Mouse (Mus musculus) forebrain, embryonic 11.5 days (tissue): ENCODE results near the gene Mc1r. TPM values are rescaled to one million over a fixed set of nuclear protein-coding genes. Genes with fewer than 3 reads are reported as not detected.
"Not testable (repeated sequence)": the region's sequence is repeated elsewhere in the genome, so short reads cannot be mapped to it uniquely, and the experiment has no call there.

Source experiments
- ATAC-seq: fragments of 200-750 bp; cut with Nextera tagmentation; replicated peaks from 2 replicates; pipeline ENCODE4 v1.8.0; 2017; ENCODE audit warnings: moderate TSS enrichment; ENCODE audit not compliant: low FRiP score
- DNase-seq: peaks from one replicate; pipeline ENCODE4 v3.0.0-alpha.2; 2017; ENCODE audit warnings: low spot score
- H3K27ac ChIP-seq: fragments of 300-500 bp; sonication (generic); 2 replicates; pipeline ENCODE4 v1.5.1; 2014; ENCODE audit warnings: low read depth, low read length
- H3K27me3 ChIP-seq: fragments of 300-500 bp; sonication (generic); 2 replicates; pipeline ENCODE4 v1.6.1; 2014; ENCODE audit warnings: mild to moderate bottlenecking, low read length, mixed read lengths; ENCODE audit not compliant: control insufficient read depth, insufficient read depth
- H3K36me3 ChIP-seq: fragments of 300-500 bp; sonication (generic); 2 replicates; pipeline ENCODE4 v1.6.1; 2014; ENCODE audit warnings: mild to moderate bottlenecking, low read length, moderate library complexity, mixed read lengths; ENCODE audit not compliant: control insufficient read depth, insufficient read depth
- H3K4me1 ChIP-seq: fragments of 300-500 bp; sonication (generic); replicated peaks from 2 replicates; pipeline ENCODE4 v1.6.1; 2014; ENCODE audit warnings: low read length, mixed read lengths; ENCODE audit not compliant: control insufficient read depth, insufficient read depth
- H3K4me2 ChIP-seq: fragments of 300-500 bp; sonication (generic); 2 replicates; pipeline ENCODE4 v1.6.1; 2014; ENCODE audit warnings: low read depth, mild to moderate bottlenecking, low read length, moderate library complexity, mixed read lengths; ENCODE audit not compliant: severe bottlenecking
- H3K4me3 ChIP-seq: fragments of 300-500 bp; sonication (generic); 2 replicates; pipeline ENCODE4 v1.5.1; 2014; ENCODE audit warnings: low read depth, low read length
- H3K9ac ChIP-seq: fragments of 300-500 bp; sonication (generic); 2 replicates; pipeline ENCODE4 v1.6.1; 2014; ENCODE audit warnings: low read length
- H3K9me3 ChIP-seq: fragments of 300-500 bp; sonication (generic); 2 replicates; pipeline ENCODE4 v1.6.1; 2016; ENCODE audit warnings: low read length, mixed read lengths; ENCODE audit not compliant: control insufficient read depth
- WGBS: fragments of 180-500 bp; shearing (Covaris S2); extraction: QIAGEN DNeasy Blood & Tissue Kit; methylation state at CpG from one replicate; pipeline ENCODE4 v1.1.7; 2014; 5-methylcytosine and 5-hydroxymethylcytosine counted together
- polyA plus RNA-seq: library from polyadenylated mRNA; unstranded; fragments of >200 nt; fragmentation: Nextera tagmentation; extraction: Ambion mirVana; gene quantifications from 2 replicates; pipeline ENCODE4 v1.2.1, GENCODE M21; 2014

Mc1r gene
- polyA plus RNA-seq, 1 experiment from 2014 or later = 0.16 TPM

DNA sequence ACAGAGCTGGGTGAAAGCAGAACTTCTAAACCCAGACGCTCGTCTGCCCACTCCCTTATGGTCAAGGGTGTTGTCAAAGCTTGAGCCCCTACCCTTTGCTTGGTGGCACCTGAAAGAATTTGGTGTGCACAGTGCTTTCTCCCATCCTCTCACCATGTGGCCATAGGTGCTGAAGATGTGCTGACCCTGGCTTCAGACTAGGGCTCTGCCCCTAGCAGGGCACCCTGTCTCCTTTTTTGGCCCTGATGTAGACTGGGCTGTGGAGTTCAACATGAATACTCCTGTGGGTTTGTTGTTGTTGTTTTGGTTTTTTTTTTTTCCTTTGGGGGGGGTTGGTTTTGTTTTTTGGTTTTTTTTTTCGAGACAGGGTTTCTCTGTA lies 15.9 kb downstream of the Mc1r start:
- no peak for DNase-seq
- Histone ChIP-seq H3K27me3 (no peaks in the 10 kb centered on the region), H3K9me3 (peaks cover 7% of the 10 kb centered on the region), H3K9ac (no peak overlapping the region), H3K4me3 (no peak overlapping the region), H3K36me3 (peaks cover 15% of the 10 kb centered on the region), H3K27ac (no peak overlapping the region), H3K4me1 (no peaks in the 10 kb centered on the region), H3K4me2 (no peak overlapping the region)
- WGBS = 24% methylated on average over 3 of the region's 3 CpGs
- ATAC-seq = no peak

GRCm38 (mm10) chr8:123423441-123423840 lies 16.5 kb downstream of the Mc1r start, which contains the start of gene Def8:
Gene Def8, plus strand, starts transcription at chr8:123423527.
- Histone ChIP-seq H3K4me1 (no peaks in the 10 kb centered on the region), H3K9me3 (peaks cover 14% of the 10 kb centered on the region), H3K27ac (no peak within 1 kb of the TSS), H3K27me3 (no peaks in the 10 kb centered on the region), H3K36me3 (peaks cover 15% of the 10 kb centered on the region), H3K4me3 (no peak within 1 kb of the TSS), H3K9ac (no peak within 1 kb of the TSS), H3K4me2 (no peak within 1 kb of the TSS)
- 75% methylated on average over 7 of the region's 7 CpGs for WGBS
- ATAC-seq (no peak), DNase-seq (no peak)

GRCm38 (mm10) chr8:123426511-123427509 lies 19.9 kb downstream of the Mc1r start:
- no peak for DNase-seq
- Histone ChIP-seq H3K4me2 (no peak overlapping the region), H3K9me3 (peaks cover 30% of the 10 kb centered on the region)

DNA sequence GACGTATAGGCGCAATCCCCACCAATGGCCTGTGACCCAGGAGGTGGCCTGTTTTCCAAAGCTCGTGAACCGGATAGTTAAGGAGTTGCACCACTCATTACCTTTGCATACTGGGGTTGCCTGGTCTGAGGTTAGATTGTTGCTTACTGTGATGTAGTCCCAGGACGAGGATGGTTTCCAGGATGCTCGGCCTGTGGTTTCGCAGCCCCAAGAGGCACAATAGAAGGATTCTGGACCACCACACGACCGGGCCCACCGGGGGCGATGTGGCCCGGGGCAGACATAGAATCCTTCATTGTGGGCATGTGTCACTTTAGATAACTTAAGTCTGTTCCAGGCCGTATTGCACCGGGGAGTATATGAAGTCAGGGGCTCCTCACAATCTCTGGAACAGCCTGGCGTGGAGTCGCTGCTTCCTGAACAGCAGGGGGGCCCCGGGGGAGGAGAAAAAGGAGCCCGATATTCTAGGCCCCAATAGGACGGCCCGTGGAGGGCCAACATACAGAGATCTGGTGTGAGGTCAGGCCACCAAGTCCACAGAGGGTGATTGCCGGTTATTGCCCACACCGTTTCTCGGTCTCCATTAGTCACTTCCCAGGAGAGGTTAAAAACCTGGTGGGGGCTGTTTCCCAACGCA lies 20.9 kb downstream of the Mc1r start:
- 96% methylated on average over 24 of the region's 24 CpGs for WGBS
- Histone ChIP-seq H3K9me3 (peaks cover 35% of the 10 kb centered on the region), H3K4me1 (no peaks in the 10 kb centered on the region), H3K9ac (no peak overlapping the region), H3K27me3 (no peaks in the 10 kb centered on the region), H3K4me2 (no peak overlapping the region), H3K4me3 (no peak overlapping the region), H3K36me3 (no peaks in the 10 kb centered on the region), H3K27ac (no peak overlapping the region)
- DNase-seq (no peak), ATAC-seq (no peak)

More at GRCm38 (mm10) chr8:123426511-123427509, 19.9 kb downstream of the Mc1r start:
- no peak for ATAC-seq
- no peak overlapping the region for H3K4me3 ChIP-seq
- no peaks in the 10 kb centered on the region for H3K36me3 ChIP-seq
- H3K27ac ChIP-seq = no peak overlapping the region
- no peak overlapping the region for H3K9ac ChIP-seq
- no peaks in the 10 kb centered on the region for H3K27me3 ChIP-seq
- no peaks in the 10 kb centered on the region for H3K4me1 ChIP-seq
- WGBS = 95% methylated on average over 27 of the region's 27 CpGs

GRCm38 (mm10) chr8:123428343-123428893 lies 21.5 kb downstream of the Mc1r start:
- 96% methylated on average over 28 of the region's 29 CpGs for WGBS
- Histone ChIP-seq H3K4me1 (no peaks in the 10 kb centered on the region), H3K4me2 (no peak overlapping the region), H3K9ac (no peak overlapping the region), H3K36me3 (no peaks in the 10 kb centered on the region), H3K27me3 (no peaks in the 10 kb centered on the region), H3K9me3 (peaks cover 38% of the 10 kb centered on the region), H3K4me3 (no peak overlapping the region), H3K27ac (no peak overlapping the region)
- DNase-seq (no peak), ATAC-seq (no peak)

GRCm38 (mm10) chr8:123428939-123429721 lies 22.2 kb downstream of the Mc1r start:
- H3K27ac ChIP-seq = no peak overlapping the region
- WGBS = 95% methylated on average over 23 of the region's 23 CpGs
- peaks cover 38% of the 10 kb centered on the region for H3K9me3 ChIP-seq
- no peaks in the 10 kb centered on the region for H3K27me3 ChIP-seq
- no peaks in the 10 kb centered on the region for H3K4me1 ChIP-seq
- no peak overlapping the region for H3K4me3 ChIP-seq
- H3K4me2 ChIP-seq = no peak overlapping the region
- H3K9ac ChIP-seq = no peak overlapping the region
- no peaks in the 10 kb centered on the region for H3K36me3 ChIP-seq
- no peak for DNase-seq
- ATAC-seq = no peak

- 94% methylated on average over 15 of the region's 15 CpGs for WGBS
- not testable (repeated sequence) for H3K27ac ChIP-seq, ATAC-seq
These were observed 22.8 kb downstream of the Mc1r start for GRCm38 (mm10) chr8:123429722-123430013.

DNA sequence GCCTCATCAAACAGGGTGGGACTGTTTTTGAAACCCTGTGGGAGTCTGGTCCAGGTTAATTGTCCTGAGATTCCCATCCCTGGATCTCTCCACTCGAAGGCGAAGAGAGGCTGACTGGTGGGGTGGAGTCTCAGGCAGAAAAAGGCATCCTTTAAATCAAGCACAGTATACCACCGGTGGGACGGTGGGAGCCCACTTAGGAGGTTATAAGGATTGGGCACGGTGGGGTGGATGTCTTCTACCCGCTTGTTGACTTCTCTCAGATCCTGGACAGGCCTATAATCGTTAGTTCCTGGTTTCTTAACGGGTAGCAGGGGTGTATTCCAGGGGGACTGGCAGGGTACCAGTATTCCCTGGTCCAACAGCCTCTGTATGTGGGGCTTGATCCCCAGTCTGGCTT lies 24.0 kb downstream of the Mc1r start:
- WGBS = 86% methylated on average over 8 of the region's 8 CpGs
- not testable (repeated sequence) for H3K4me3 ChIP-seq, H3K4me2 ChIP-seq, H3K4me1 ChIP-seq, H3K9ac ChIP-seq, H3K27ac ChIP-seq, H3K27me3 ChIP-seq, ATAC-seq, H3K36me3 ChIP-seq, DNase-seq
- H3K9me3 ChIP-seq = peaks cover 38% of the 10 kb centered on the region

More at GRCm38 (mm10) chr8:123429722-123430013, 22.8 kb downstream of the Mc1r start:
- H3K27me3 ChIP-seq, DNase-seq, H3K4me2 ChIP-seq, H3K36me3 ChIP-seq, H3K4me3 ChIP-seq, H3K9ac ChIP-seq, H3K4me1 ChIP-seq: not testable (repeated sequence)
- peaks cover 38% of the 10 kb centered on the region for H3K9me3 ChIP-seq
